Mouse (Mus musculus) neural tube, embryonic 15.5 days (tissue): ENCODE data around the gene Areg. TPM values are rescaled to one million over a fixed set of nuclear protein-coding genes. Genes with fewer than 3 reads are reported as not detected.

Experiments used
- ATAC-seq: fragments of 200-750 bp; cut with Nextera tagmentation; 2 replicates; pipeline ENCODE4 v1.8.0; 2017; ENCODE audit warnings: mild to moderate bottlenecking, moderate TSS enrichment, moderate library complexity; ENCODE audit not compliant: low FRiP score
- H3K27ac ChIP-seq: fragments of 300-500 bp; sonication (generic); replicated peaks from 2 replicates; pipeline ENCODE4 v1.5.1; 2015; ENCODE audit warnings: mild to moderate bottlenecking, inconsistent platforms
- H3K27me3 ChIP-seq: fragments of 300-500 bp; sonication (generic); replicated peaks from 2 replicates; pipeline ENCODE4 v1.6.1; 2015; ENCODE audit warnings: inconsistent platforms
- H3K36me3 ChIP-seq: fragments of 300-500 bp; sonication (generic); 2 replicates; pipeline ENCODE4 v1.6.1; 2015; ENCODE audit warnings: inconsistent platforms
- H3K4me1 ChIP-seq: fragments of 300-500 bp; sonication (generic); 2 replicates; pipeline ENCODE4 v1.6.1; 2015; ENCODE audit warnings: inconsistent platforms
- H3K4me2 ChIP-seq: fragments of 300-500 bp; sonication (generic); 2 replicates; pipeline ENCODE4 v1.6.1; 2015; ENCODE audit warnings: inconsistent platforms, mild to moderate bottlenecking, moderate library complexity
- H3K4me3 ChIP-seq: fragments of 300-500 bp; sonication (generic); replicated peaks from 2 replicates; pipeline ENCODE4 v1.5.1; 2015; ENCODE audit warnings: mild to moderate bottlenecking, inconsistent platforms
- H3K9ac ChIP-seq: fragments of 300-500 bp; sonication (generic); replicated peaks from 2 replicates; pipeline ENCODE4 v1.6.1; 2015; ENCODE audit warnings: mild to moderate bottlenecking, inconsistent platforms
- H3K9me3 ChIP-seq: fragments of 300-500 bp; sonication (generic); replicated peaks from 2 replicates; pipeline ENCODE4 v1.6.1; 2016; ENCODE audit warnings: inconsistent platforms
- WGBS: fragments of 180-500 bp; shearing (Covaris S2); methylation state at CpG from one replicate; pipeline ENCODE4 v1.1.7; 2015; ENCODE audit warnings: mixed read lengths; 5-methylcytosine and 5-hydroxymethylcytosine counted together
- polyA plus RNA-seq: library from polyadenylated mRNA; unstranded; fragments of >200 nt; fragmentation: Nextera tagmentation; extraction: Ambion mirVana; gene quantifications from 2 replicates; pipeline ENCODE4 v1.2.1, GENCODE M21; 2015

Gene Areg
- 2.7 and 2.8 TPM in 2 replicates for polyA plus RNA-seq

DNA sequence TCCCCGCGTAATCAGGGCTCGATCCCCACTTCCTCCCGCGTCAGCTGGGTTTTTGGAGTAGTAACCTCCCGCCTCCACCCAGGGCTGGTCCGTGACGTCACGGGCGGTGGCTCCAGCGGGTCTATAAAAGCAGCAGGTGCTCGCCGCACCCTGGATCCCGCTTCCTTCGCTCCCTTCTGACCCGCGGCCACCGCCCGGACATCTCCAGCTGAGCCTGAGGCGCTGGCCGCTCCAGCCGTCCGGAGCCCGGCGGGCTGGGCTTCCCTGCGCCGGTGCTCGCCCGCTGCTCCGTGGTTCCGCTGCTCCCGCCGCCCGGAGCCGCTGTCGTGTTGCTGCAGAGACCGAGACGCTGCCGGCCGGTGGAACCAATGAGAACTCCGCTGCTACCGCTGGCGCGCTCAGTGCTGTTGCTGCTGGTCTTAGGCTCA, at the start of gene Areg:
Gene Areg (plus strand): TSS at position 154 of the 428 bp plus-strand sequence.
- H3K4me2 ChIP-seq: peak within 1 kb of the TSS; percentile 97
- H3K4me1 ChIP-seq: peaks cover 8% of the 10 kb centered on the region
- H3K4me3 ChIP-seq: peak within 1 kb of the TSS; percentile 63
- H3K9ac ChIP-seq: peak within 1 kb of the TSS; percentile 54
- ATAC-seq: peak; percentile 94
- H3K36me3 ChIP-seq: no peaks in the 10 kb centered on the region
- H3K9me3 ChIP-seq: no peaks in the 10 kb centered on the region
- H3K27me3 ChIP-seq: peaks cover 21% of the 10 kb centered on the region
- H3K27ac ChIP-seq: no peak within 1 kb of the TSS
- 1% methylated on average over 44 of the region's 44 CpGs for WGBS

DNA sequence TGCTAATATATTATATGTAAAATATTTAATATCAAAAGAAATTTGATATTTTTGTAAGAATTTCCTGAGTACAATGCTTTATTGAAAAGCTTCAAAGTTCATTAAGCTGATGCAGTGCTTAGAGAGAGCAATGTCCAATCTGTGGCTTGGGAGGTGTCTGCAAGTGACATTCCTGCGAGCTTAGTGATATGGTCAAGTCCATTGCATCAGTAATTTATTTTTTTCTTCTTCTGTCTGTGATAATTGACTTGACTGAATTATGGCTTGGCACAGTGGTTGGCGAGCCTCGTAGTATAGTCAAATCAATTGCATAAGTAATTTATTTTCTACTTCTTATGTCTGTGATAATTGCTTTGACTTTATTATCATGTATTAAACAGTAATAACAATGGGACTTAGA, 49.1 kb upstream of the Areg start:
- no peaks in the 10 kb centered on the region for H3K9me3 ChIP-seq
- H3K4me3 ChIP-seq: no peak overlapping the region
- H3K27me3 ChIP-seq: no peaks in the 10 kb centered on the region
- no peak overlapping the region for H3K9ac ChIP-seq
- H3K36me3 ChIP-seq: no peaks in the 10 kb centered on the region
- ATAC-seq: no peak
- H3K27ac ChIP-seq: no peak overlapping the region
- H3K4me1 ChIP-seq: no peaks in the 10 kb centered on the region
- no peak overlapping the region for H3K4me2 ChIP-seq
- WGBS: 42% methylated on average over 3 of the region's 3 CpGs

DNA sequence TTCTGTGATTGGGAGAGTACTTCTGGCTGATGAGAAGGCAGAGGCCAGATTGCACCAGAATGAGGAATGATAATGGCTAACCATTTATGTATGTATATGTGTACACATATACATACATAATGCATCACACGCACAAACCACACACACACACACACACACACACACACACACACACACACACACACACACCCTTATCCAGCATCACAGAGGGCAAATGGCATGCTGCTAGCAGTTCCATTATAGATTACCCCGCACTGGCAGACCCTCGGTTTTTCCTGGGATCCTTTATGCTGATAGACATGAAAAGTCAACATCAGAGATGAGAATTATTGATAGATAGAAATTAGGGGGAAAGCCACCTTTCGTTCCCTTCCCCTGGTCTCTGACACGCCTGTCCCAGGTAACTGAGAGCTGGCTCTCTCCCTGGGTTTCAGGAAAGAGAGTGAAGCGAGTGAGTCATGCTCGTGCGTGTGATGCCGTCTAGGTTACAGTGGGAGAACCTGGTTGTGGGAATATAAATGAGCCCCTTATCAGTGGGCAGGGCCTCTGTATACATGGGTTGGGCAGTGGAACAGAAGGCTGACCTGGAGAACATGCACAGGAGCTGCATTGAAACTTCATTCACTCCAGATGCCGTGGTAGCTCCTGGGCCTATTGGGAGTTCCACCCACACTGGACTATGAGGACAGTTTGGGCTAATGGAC, 41.3 kb upstream of the Areg start:
- Histone ChIP-seq H3K4me2 (no peak overlapping the region), H3K9ac (no peak overlapping the region), H3K4me1 (no peaks in the 10 kb centered on the region), H3K27ac (no peak overlapping the region), H3K36me3 (no peaks in the 10 kb centered on the region), H3K27me3 (no peaks in the 10 kb centered on the region), H3K4me3 (no peak overlapping the region), H3K9me3 (no peaks in the 10 kb centered on the region)
- ATAC-seq: no peak
- 89% methylated on average over 10 of the region's 10 CpGs for WGBS

DNA sequence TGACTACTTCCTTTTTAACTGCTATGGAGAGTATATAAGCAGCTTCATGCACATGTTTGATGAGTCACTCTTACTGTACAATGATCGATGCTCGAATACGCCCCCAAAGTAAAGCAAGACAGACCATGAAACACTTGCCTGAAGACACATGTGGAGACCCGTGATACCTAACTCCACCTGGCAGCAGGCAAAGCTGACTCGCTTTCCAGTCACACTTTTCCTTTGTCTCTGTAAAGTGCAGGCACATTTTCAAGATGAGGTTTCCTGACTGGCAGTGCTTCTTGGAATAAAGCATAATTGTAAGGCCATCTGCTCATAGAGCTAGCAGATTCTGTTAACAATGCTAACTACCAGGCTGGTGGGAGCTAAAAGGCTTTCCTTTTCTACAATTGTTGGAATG, 37.7 kb upstream of the Areg start:
- H3K36me3 ChIP-seq: no peaks in the 10 kb centered on the region
- ATAC-seq: no peak
- no peaks in the 10 kb centered on the region for H3K4me1 ChIP-seq
- H3K27me3 ChIP-seq: no peaks in the 10 kb centered on the region
- no peak overlapping the region for H3K27ac ChIP-seq
- no peak overlapping the region for H3K9ac ChIP-seq
- no peak overlapping the region for H3K4me3 ChIP-seq
- H3K9me3 ChIP-seq: no peaks in the 10 kb centered on the region
- 94% methylated on average over 5 of the region's 5 CpGs for WGBS
- H3K4me2 ChIP-seq: no peak overlapping the region

DNA sequence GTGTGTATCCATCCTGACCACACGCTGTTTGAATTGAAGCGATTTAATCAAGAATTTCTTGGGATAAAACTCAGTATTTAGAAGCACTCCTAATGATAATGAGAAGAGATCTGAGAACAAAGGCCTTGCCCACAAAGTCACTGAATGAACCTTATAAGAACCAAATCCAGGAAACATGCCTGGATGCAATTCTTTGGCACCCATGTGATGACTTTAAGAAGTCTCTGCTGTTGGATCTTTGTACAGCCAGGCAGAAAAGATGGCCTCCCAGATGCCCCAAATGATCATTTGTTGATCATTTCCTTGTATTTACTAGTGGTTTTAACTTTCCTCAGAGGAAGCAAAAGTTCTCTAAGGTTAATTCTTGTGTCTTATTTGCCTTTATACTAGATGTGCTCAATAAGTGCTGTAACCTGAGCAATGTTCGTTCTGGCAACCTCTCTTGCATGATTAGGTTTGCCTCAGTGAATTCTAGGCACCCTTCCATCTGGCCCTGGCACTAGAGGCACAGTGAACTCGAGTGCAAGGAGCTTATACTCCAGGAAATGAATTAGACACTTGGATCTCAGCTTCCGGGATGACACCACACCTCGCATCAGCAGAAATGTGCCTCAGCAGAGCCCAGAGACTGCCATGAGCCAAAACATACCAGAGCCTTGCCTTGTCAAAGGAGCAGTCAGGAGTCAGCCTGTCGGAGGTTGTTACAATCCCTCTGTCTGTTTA, 35.3 kb upstream of the Areg start:
- H3K9me3 ChIP-seq: no peaks in the 10 kb centered on the region
- H3K27ac ChIP-seq: no peak overlapping the region
- ATAC-seq: no peak
- H3K9ac ChIP-seq: no peak overlapping the region
- no peak overlapping the region for H3K4me3 ChIP-seq
- no peak overlapping the region for H3K4me2 ChIP-seq
- H3K36me3 ChIP-seq: no peaks in the 10 kb centered on the region
- H3K4me1 ChIP-seq: no peaks in the 10 kb centered on the region
- WGBS: 78% methylated on average over 7 of the region's 7 CpGs
- H3K27me3 ChIP-seq: no peaks in the 10 kb centered on the region

DNA sequence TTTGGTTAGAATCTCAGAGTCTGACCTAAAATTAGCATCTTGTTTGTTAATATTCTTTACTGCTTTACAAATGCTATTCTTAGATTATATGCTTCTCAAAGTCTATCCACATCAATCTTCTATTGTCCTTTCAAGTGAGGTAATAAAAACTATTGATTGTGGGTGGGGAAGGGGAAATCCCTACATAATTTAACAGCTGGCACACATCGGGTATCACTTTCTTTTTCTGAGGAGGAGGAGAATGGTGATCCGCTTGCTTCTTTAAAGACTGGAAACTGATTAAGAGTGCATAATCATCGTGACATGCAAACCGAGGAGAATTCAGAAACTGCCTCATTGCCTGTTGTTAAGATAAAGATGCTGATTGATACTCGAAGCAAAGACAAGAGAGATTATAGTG, 33.2 kb upstream of the Areg start:
- 59% methylated on average over 5 of the region's 5 CpGs for WGBS
- H3K9me3 ChIP-seq: no peaks in the 10 kb centered on the region
- H3K4me3 ChIP-seq: no peak overlapping the region
- no peaks in the 10 kb centered on the region for H3K4me1 ChIP-seq
- no peak overlapping the region for H3K4me2 ChIP-seq
- H3K9ac ChIP-seq: no peak overlapping the region
- no peak overlapping the region for H3K27ac ChIP-seq
- H3K36me3 ChIP-seq: no peaks in the 10 kb centered on the region
- ATAC-seq: no peak
- no peaks in the 10 kb centered on the region for H3K27me3 ChIP-seq

DNA sequence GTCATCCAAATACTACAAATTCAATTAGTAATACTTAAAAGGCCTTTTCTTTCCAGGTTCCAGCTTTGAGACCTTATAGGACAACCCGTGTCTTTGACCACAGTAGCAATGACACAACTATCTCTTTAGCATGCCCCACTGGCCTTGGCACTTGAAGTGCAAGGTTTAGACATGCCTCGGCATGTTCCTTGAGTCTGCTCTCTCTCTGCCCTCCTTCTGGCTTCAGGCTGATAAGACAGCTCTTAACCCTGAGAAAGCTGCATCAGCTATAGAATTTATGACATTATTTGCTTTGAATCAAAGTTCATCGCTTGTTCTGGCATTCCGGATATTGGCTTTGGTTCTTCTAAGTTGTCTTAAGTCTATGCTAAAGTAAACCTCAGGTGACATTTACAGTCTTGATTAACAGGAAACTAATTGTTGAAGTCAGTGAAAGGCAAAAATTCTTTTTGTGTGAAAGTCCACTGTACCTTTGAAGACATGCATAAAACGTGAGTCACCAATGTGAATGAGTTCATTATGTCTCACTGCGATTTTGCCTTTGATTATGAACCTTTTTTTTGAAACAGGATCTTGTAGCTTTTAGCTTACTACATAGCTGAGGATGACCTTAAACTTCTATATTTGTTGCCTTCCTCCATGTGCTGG, 29.3 kb upstream of the Areg start:
- H3K9me3 ChIP-seq: no peaks in the 10 kb centered on the region
- H3K36me3 ChIP-seq: no peaks in the 10 kb centered on the region
- no peak overlapping the region for H3K9ac ChIP-seq
- WGBS: 91% methylated on average over 6 of the region's 6 CpGs
- no peak for ATAC-seq
- H3K4me1 ChIP-seq: no peaks in the 10 kb centered on the region
- H3K27ac ChIP-seq: no peak overlapping the region
- H3K4me2 ChIP-seq: no peak overlapping the region
- H3K4me3 ChIP-seq: no peak overlapping the region
- no peaks in the 10 kb centered on the region for H3K27me3 ChIP-seq

DNA sequence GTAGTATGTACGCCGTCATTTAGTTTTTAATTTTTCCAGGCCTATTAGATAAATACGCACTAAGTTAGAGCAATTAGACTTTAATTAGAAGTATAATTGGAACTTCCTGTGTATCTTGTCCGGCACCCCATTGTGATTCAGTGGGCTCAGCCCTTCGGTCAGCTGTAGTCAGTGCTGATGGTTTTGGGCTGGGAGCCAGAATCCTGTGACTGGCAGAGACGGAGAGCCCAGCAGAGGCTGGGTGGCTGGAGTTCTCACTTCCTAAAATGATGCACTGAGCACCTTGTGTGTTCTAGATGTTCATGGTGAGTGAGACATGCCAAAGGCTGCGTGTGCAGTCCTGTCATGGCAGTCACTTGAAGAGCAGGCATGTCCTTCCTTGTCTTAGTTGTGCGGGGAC, 28.4 kb upstream of the Areg start:
- no peaks in the 10 kb centered on the region for H3K36me3 ChIP-seq
- no peaks in the 10 kb centered on the region for H3K27me3 ChIP-seq
- WGBS: 77% methylated on average over 8 of the region's 8 CpGs
- no peak overlapping the region for H3K4me2 ChIP-seq
- no peak overlapping the region for H3K27ac ChIP-seq
- no peak overlapping the region for H3K9ac ChIP-seq
- H3K4me1 ChIP-seq: no peaks in the 10 kb centered on the region
- ATAC-seq: no peak
- H3K9me3 ChIP-seq: no peaks in the 10 kb centered on the region
- H3K4me3 ChIP-seq: no peak overlapping the region

DNA sequence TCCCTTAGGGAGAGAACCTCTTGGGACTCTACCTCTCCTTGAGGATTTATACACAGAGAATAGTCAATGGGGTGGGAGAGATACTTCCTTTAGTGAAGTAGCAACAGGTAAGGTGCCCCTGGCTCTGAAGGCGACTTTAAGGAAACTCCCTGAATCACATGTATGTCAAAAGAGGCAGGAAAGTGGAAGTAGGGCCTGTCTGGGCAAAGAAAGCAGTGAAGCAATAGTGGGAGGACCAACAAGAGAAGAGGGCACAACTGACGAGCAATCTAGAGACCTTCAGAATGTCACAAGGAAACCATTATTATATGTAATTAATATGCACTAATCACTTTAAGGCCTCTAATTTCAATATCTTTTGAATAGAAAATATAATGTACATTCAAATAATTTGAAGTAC, 25.4 kb upstream of the Areg start:
- ATAC-seq: no peak
- no peak overlapping the region for H3K4me3 ChIP-seq
- 86% methylated on average over 2 of the region's 2 CpGs for WGBS
- H3K27me3 ChIP-seq: no peaks in the 10 kb centered on the region
- no peak overlapping the region for H3K4me2 ChIP-seq
- no peak overlapping the region for H3K9ac ChIP-seq
- no peaks in the 10 kb centered on the region for H3K4me1 ChIP-seq
- H3K27ac ChIP-seq: no peak overlapping the region
- no peaks in the 10 kb centered on the region for H3K36me3 ChIP-seq
- no peaks in the 10 kb centered on the region for H3K9me3 ChIP-seq

DNA sequence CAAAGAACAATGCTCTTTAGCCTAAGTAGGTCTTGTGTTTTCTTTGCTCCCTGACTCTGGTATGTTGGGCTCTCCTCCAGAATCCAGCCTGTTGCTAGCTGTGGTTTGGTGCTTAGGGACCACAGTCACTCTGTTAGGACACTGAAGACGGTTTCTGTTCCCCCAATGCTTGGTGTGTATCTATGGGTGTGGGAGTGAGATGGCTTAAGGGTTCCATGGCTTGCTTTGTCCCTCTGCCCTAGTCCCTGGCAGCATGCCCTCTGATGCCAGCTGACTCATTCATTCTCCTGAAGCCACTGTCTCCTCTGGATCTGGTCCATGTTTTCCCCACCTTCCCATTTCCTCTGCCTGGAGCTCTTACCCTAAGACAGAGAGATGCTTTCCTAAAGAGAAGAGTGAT, 24.8 kb upstream of the Areg start:
- H3K4me1 ChIP-seq: no peaks in the 10 kb centered on the region
- no peak overlapping the region for H3K4me2 ChIP-seq
- H3K27ac ChIP-seq: no peak overlapping the region
- ATAC-seq: no peak
- no peaks in the 10 kb centered on the region for H3K27me3 ChIP-seq
- WGBS: 69% methylated on average over 1 of the region's 1 CpGs
- no peaks in the 10 kb centered on the region for H3K36me3 ChIP-seq
- H3K9me3 ChIP-seq: no peaks in the 10 kb centered on the region
- no peak overlapping the region for H3K4me3 ChIP-seq
- no peak overlapping the region for H3K9ac ChIP-seq

DNA sequence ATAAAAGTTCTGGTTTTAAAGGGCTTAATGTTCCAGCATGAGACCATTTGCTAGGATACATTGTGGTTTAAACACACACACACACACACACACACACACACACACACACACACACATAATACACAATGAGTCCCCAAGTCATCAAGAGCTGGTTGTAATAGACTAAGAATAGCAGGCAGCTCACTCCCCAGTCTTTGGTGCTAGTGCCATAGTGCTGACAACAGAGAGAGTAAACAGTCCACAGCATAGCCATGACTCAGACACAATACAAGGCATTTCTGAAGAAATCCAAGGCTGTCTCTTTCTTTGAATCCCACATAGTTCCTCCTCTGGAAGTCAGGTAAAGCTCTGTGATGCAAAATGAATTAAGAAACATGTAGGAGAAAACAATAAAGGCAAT, 20.8 kb upstream of the Areg start:
- no peak overlapping the region for H3K27ac ChIP-seq
- no peak for ATAC-seq
- H3K4me2 ChIP-seq: no peak overlapping the region
- no peaks in the 10 kb centered on the region for H3K9me3 ChIP-seq
- H3K4me1 ChIP-seq: no peaks in the 10 kb centered on the region
- no peak overlapping the region for H3K9ac ChIP-seq
- H3K27me3 ChIP-seq: no peaks in the 10 kb centered on the region
- H3K36me3 ChIP-seq: no peaks in the 10 kb centered on the region
- H3K4me3 ChIP-seq: no peak overlapping the region

DNA sequence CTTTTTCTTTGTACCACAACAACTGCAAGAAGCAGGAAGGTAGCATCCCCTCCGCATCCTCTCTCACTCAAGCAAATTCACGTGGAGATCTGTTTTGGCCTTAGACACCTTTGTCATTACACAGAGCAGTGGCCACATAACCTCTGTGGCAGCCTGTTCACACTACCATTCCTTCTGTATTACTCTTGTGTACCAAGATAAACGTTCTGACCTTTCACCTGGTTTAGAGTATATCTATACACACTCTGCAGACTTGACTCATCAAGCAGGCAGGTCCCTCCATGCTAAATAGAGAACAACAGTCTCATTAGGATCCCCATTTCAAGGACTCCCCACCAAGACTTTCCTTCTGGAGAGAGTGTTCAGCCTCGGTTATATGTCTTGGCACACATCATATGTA, 16.0 kb upstream of the Areg start:
- no peaks in the 10 kb centered on the region for H3K4me1 ChIP-seq
- 78% methylated on average over 4 of the region's 4 CpGs for WGBS
- H3K9me3 ChIP-seq: no peaks in the 10 kb centered on the region
- no peak overlapping the region for H3K4me3 ChIP-seq
- no peaks in the 10 kb centered on the region for H3K27me3 ChIP-seq
- ATAC-seq: no peak
- H3K9ac ChIP-seq: no peak overlapping the region
- no peak overlapping the region for H3K27ac ChIP-seq
- H3K4me2 ChIP-seq: no peak overlapping the region
- H3K36me3 ChIP-seq: no peaks in the 10 kb centered on the region
